Mouse (Mus musculus) MEL-GATA-1-ER (cell line): ENCODE data around the gene Slc1a2.
A peak's percentile ranks its signal among the peaks of the same experiment; 100 is the strongest.

ENCODE experiments used
- DNase-seq: peaks from one replicate; pipeline ENCODE4 v3.0.0-alpha.2; 2012; ENCODE audit warnings: low read depth; ENCODE audit errors: extremely low read depth

The Slc1a2 gene

GRCm38 (mm10) chr2:102712678-102713628 lies 54.5 kb downstream of the Slc1a2 start:
- no peak for DNase-seq

DNA sequence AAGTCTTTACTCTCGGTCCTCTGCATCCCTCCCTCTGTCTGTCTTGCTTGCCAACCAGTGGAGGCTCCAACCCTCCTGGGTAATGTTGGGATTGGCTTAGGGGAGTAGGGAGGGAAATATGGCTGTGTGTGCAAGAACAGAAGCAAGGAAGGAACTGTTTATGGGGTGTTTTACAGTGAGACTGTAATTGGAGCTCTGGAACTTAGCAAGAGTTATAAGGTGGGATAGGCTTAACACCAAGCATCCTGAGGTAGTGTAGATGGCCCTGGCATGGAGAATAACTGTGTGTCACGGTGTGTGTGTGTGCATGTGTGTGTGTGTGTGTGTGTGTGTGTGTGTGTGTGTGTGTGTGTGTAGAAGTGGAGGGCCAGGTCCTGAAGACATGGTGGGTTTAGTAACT lies 55.9 kb downstream of the Slc1a2 start:
- DNase-seq = no peak

DNA sequence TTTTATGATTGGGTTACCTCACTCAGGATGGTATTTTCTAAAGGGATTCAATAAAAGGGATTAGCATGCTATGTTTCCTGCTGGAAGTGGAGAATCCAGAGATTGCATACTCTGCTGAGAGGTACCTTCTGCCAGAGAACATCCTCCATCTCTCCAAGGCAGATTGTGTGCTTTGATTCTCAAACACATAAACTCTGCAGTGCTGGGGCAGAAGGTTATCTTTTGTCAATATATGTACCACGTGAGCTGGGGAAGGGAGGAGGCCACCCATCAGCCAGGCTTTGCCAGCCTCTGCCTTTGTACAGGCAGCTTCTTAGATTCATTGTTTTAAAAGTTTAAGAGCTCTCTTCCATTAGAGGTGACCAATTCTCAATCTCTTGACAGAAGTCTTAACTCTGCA lies 57.3 kb downstream of the Slc1a2 start:
- no peak for DNase-seq

- DNase-seq = no peak
Measured at GRCm38 (mm10) chr2:102721859-102722258, 63.4 kb downstream of the Slc1a2 start.

DNA sequence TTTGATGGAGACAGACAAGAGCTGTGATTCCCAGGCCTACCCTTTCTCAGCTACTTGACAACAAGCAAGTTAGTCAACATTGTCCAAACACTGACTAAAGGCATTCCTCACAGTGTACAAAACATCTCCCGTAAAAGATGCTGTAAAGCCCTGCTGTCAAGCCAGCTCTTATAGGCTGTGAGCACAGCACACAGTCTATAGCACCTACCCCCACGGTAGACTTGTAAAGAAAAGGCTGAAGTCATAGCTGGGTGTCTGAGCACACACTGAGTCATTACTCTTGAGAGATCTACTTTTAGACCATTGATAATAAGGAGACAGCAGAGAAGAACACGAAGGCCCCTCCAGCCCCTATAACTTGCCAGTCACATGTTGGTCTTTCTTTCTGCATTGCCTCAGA lies 66.6 kb downstream of the Slc1a2 start:
- no peak for DNase-seq

DNA sequence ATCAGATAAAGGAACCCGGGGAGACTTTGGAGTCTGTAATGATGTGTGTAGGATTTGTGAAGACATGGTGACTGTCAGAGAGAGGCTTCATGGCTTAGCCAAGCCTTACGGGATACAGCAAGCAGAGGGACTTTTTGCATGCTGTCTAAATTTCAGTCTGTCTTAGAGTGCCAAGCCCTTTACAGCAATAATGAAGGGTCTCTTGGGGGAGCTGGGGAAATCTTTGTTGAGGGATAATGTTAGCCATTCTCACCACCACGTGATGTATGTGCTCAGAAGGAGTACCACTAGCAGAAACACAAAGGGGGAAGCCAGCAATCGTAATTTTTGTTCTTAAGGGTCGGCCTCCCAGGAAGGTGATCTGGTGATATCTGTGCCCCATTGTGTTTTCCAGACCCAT lies 71.9 kb downstream of the Slc1a2 start:
- no peak for DNase-seq

DNA sequence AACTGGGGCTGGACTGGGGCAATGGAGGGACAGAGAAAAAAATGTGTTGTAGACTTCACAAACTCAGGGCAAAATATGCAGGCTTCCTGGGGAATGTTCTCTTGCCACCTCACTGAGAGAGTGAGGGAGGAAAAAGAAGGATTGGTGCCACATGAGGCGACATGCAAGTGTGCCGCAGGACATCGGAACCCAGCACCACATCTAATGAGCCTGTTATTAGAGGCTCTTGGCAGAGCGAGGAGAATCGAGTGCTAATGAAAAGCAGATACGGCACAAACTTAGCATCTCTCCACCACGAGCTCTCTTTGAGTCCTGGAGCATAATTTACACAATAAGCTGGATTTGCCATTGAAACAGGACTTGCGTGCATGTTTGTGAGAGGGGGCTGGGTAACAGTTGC lies 72.3 kb downstream of the Slc1a2 start:
- DNase-seq = no peak

- DNase-seq = no peak
Measured at GRCm38 (mm10) chr2:102733128-102733527, 74.7 kb downstream of the Slc1a2 start.

- peak; percentile 56 for DNase-seq
Measured at GRCm38 (mm10) chr2:102734055-102734454, 75.6 kb downstream of the Slc1a2 start.

DNA sequence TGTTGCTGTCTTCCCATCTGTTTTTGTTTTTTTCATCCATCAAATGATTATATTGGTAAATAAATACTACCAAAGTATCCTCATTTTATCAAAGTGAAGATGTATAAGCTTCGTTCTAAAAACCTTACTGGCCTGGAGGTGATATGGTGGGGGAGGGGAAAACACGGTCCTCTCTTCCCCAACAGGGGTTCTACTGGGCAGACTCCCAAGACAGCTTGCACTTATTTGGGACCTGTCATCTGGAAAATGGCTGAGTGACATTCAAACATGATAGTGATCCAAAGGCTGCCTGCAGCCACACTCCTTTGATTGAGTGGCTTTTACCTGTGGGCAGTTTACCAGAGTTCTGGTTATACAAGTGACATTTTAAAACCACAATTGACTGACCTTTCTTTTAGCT lies 76.6 kb downstream of the Slc1a2 start:
- DNase-seq = no peak

GRCm38 (mm10) chr2:102735811-102736210 lies 77.4 kb downstream of the Slc1a2 start:
- no peak for DNase-seq

DNA sequence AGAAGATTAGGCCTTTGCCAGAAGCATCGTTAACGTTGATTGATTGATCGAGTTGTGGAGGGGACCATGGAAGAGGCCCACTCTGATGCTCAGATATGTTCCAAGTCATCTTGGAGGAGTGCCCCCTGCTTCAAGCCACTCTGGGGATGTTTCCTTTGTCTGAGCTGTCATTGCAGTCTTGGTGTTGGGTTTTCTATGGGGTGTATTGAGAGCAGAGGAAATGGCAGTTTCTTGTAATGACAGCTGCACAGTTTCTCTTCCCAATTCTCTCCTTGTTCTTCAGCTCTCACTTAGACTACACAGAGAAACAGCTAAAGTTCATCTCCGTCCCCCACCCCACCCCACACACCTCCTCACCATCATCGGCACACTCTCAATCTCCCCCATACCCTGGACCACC lies 78.0 kb downstream of the Slc1a2 start:
- no peak for DNase-seq

DNA sequence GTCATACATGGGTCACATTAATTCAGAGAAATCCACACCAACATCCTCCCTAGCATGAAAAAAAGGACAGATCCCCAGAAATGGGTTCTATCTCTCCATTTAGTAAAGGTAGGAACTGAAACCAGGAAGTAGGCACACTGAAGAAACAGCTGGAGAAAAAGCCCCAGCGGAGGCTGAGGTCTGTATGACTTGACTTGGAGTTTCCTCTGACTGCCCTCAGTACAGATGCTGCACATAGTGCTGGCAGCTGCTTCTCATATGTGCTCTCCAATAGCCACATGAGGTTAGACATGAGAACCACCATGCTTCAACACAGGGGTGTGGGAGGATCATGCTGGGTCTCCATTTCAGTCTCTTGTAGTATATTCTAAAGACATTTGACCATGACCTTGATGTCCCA lies 80.4 kb downstream of the Slc1a2 start:
- DNase-seq = no peak

DNA sequence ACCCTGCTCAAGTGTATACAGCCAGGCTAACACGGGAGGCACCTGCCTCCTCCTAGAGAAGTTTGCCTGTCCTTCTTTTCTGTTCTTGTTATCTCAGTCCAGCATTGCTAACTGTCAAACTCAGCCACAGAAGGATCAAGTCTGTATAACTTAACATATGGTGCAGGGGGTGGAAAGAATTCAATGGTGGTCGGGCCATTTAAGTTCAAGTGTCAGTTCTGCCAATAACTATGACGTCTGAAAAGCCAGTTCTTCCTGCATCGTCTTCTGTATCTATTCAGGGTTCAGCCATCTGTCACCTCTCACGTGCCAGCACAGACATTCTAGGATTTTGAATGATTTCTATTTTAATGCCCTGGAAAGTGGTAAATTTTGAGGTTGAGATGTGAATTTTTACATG lies 84.2 kb downstream of the Slc1a2 start:
- no peak for DNase-seq

- peak; percentile 80 for DNase-seq
Measured at GRCm38 (mm10) chr2:102743918-102744696, 85.6 kb downstream of the Slc1a2 start.

DNA sequence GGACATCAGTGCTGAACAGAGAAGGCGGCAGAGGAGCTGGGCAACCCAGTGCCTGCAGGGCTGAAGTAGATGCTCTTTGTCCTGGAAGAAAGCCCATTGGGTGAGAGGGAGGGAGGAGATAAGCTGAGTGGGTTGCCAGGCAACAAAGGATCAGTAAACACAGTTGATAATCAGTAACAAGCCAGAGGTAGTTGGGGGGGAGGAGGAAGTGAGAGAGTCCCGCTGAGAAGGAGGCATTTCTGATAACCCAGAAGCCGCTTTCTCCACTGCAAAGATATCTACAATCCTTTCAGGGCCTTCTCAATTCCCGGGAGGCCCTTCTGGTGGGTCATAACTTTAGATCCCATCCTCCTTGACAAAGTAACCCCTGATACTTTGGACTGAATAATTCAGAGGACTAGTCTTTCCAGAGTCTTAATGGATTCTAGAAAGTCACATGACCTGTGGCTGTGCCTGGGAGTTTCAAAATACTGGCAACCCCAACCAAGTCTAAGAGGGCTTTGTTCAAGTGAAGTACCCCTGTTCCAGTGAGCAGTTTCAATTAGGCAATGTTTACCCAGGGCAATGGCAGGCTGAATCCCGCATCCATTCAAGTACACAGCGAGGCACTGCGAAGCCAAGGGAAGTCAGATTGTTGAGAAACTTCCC lies 86.9 kb downstream of the Slc1a2 start:
- DNase-seq = peak; percentile 98

DNA sequence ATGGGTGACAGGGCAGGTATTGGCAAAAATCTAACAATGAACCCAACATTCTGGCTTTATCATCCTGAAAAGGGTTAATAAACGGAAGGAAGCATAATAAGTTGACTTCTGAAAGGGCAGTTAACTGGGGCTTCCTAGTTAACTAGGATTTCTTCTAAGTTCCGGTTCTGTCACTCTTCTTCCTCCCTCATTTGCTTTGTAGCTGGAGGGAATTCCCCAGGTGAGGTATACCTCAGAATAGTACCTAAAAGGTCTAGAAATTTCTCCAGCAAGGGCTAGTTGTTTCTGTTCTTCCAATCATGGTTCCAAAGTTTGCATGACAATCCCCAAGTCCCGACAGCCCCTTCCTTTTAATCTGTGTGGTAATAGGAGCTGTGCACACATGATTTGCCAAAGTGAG lies 89.3 kb downstream of the Slc1a2 start:
- DNase-seq = no peak

- no peak for DNase-seq
Measured at GRCm38 (mm10) chr2:102749926-102750325, 91.5 kb downstream of the Slc1a2 start.

DNA sequence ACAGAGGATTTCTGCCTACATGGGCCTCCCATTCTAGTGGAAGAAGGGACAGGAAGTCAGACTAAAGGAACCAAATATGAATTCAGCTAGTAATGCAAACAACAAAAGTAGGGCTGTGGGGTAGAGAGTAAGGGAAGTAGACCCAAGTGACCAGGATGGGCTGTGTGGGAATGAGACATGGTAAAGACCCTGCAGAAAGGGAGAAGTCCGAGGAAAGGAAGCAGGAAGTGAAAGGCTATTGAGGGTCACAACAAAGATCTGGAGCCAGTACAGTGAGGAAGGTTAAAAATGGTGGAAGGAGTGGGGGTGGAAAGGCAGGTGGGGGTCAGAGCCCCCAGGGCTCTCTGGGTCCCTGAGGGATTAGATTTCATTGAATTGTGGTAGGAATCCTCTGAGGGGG lies 93.4 kb downstream of the Slc1a2 start:
- DNase-seq = no peak

DNA sequence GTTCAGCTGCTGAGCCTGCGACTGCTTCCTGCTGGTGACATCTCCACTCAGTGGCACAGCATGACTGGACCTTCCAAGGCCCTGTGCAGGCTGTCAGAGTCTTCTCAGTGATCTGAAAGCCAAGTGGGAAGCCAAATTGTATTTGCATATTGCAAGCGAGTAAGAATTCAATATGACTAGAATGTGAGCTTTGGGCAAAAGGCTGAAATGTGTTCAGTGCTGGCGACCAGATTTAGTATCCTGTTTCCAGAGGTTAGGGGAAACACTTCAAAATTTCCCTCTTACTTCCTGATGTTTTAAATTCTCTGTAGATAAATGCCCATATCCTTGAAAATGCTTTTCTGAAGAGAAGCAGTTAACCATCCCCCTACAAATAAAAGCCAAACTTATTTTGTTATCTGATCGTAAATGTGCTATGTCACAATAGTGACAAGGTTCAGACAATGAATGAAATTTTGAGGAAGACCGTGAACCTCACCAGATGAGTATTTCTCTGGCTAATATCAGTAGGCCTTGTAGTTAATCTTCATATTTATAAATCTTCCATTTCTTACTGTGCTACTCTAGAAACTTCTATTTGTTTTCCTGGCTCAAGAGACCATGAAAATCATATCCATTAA lies 98.9 kb downstream of the Slc1a2 start:
- no peak for DNase-seq

DNA sequence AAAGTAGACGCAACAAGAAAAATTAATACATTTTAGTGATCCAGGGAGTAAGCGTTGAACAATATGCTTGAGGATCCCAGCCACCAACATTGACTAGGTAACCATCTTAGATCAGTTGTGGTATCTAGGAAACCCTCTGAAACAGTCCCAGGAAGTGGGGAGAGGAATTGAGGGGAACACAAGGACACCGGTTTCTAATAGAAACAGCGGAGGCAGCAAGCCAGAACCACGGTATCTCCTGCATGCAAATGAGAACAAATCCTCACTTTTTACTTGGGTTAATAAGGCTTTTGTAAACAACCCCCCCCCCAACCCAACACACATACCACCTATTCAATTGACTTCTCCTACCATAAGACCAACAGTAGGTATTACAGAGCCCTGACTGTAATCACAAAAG lies 101.0 kb downstream of the Slc1a2 start:
- DNase-seq = no peak
